Mouse (Mus musculus) forebrain, embryonic 10.5 days (tissue): ENCODE measurements at regions not wholly inside any gene's neighbourhood (a gene's known extent, or its start where the extent isn't known, plus 50 kb on each side); places are given as distances from the start of the nearest gene placed in this dataset.

Experiments
- DNase-seq: peaks from one replicate; pipeline ENCODE4 v3.0.0-alpha.2; 2017; ENCODE audit warnings: low spot score; ENCODE audit errors: extremely low spot score
- H3K27ac ChIP-seq: fragments of 300-500 bp; sonication (generic); 2 replicates; pipeline ENCODE4 v1.5.1; 2016; ENCODE audit warnings: mild to moderate bottlenecking
- H3K27me3 ChIP-seq: fragments of 300-500 bp; sonication (generic); 2 replicates; pipeline ENCODE4 v1.6.1; 2016; ENCODE audit warnings: mild to moderate bottlenecking; ENCODE audit not compliant: poor library complexity, severe bottlenecking
- H3K36me3 ChIP-seq: fragments of 300-500 bp; sonication (generic); replicated peaks from 2 replicates; pipeline ENCODE4 v1.6.1; 2016; ENCODE audit warnings: mild to moderate bottlenecking, moderate library complexity
- H3K4me1 ChIP-seq: fragments of 300-500 bp; sonication (generic); 2 replicates; pipeline ENCODE4 v1.6.1; 2016
- H3K4me3 ChIP-seq: fragments of 300-500 bp; sonication (generic); 2 replicates; pipeline ENCODE4 v1.5.1; 2016; ENCODE audit warnings: mild to moderate bottlenecking, moderate library complexity
- H3K9me3 ChIP-seq: fragments of 300-500 bp; sonication (generic); 2 replicates; pipeline ENCODE4 v1.6.1; 2016; ENCODE audit warnings: mild to moderate bottlenecking, moderate library complexity
- WGBS: fragments of 180-500 bp; shearing (Covaris S2); methylation state at CpG from one replicate; pipeline ENCODE4 v1.1.7; 2016; 5-methylcytosine and 5-hydroxymethylcytosine counted together

DNA sequence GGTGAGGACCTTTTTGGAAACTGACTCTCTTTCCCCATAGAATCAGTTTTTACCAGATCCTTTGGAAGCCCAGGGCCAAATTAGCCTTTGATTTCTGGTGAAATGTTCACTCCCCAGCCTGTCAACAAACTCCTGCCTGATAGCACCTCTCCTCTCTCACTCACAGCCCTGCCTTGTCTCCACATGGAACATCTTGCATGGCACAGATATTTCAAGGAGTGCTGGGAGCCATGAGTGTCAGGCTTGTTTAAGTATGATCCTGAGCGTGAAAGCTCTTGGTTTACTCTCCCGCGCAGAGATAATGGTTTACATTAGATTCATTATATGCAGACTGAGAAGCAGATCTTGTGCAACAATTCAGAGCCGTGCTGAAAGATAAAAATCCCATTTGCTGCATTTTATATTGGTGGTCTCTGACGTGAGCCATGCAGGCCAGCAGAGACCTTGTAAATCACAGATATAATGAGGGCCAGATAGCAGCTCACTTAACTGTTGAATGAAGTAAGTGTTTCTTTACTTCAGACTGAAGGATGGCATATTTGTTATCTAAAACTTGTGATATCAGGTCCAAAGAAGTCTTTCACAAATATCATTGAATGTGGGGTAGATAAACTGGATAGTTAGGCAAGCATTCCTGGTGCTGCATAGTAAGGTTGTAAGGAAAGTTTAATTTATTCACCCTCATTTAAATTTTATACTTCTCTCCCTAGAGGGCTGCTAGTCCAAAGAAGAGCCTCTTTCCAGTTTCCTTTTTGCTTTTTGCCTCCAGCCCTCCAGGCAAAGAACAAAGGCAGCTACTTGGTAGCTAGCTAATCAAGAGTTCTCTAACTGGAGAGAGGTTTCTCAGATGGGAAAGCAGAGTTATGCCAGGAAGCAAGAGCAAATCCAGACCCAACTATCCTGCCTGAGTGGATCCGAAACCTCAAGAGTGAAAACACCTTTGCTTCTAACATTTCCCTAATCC, 81.8 kb downstream of the Tbx18 start:
- no peak for DNase-seq
- no peak overlapping the region for H3K27ac ChIP-seq
- no peak overlapping the region for H3K4me3 ChIP-seq
- WGBS = 81% methylated on average over 6 of the region's 6 CpGs
- H3K4me1 ChIP-seq = no peaks in the 10 kb centered on the region
- no peaks in the 10 kb centered on the region for H3K27me3 ChIP-seq
- no peaks in the 10 kb centered on the region for H3K9me3 ChIP-seq
- H3K36me3 ChIP-seq = no peaks in the 10 kb centered on the region

DNA sequence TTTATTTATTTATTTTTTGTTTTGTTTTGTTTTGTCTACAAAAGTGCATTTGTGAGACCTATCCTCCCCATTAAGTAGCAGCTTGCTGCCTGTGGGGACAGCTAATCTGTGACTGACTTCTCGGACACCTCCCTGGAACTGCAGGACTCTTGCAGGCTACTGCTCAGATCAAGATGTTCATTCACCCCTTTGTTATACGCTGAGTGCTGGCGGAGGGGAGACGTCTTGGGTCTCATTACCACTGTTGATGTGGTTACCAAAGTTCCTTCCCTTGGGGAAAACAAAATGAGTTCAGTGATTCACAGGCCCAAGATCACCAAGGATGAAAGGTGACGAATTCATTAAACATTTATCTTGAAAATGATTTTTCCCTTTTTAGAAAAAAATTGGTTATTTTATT, 82.7 kb downstream of the Tbx18 start:
- H3K27me3 ChIP-seq = no peaks in the 10 kb centered on the region
- no peaks in the 10 kb centered on the region for H3K4me1 ChIP-seq
- no peak overlapping the region for H3K27ac ChIP-seq
- 52% methylated on average over 5 of the region's 5 CpGs for WGBS
- DNase-seq = no peak
- H3K9me3 ChIP-seq = no peaks in the 10 kb centered on the region
- no peaks in the 10 kb centered on the region for H3K36me3 ChIP-seq
- no peak overlapping the region for H3K4me3 ChIP-seq

DNA sequence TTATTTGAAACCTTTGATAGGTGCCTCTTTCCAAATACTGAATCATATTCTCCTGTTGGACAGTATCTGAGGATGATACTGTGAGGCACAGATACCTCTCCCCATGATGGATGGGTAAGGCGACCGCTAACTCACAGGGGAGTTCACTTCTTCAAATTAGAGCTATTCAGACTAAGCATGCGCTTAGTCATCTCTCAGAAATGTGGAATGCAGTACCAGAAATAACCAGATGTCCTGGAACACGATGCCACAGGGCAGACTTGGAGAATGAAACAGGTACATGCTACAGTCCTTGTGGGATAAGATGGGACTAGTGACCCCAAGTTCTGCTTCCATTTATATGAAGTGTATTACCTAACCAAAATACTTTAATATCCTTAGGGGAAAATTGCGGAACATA, 86.0 kb downstream of the Tbx18 start:
- H3K4me1 ChIP-seq = no peaks in the 10 kb centered on the region
- H3K36me3 ChIP-seq = no peaks in the 10 kb centered on the region
- H3K27me3 ChIP-seq = no peaks in the 10 kb centered on the region
- no peak overlapping the region for H3K27ac ChIP-seq
- H3K9me3 ChIP-seq = no peaks in the 10 kb centered on the region
- H3K4me3 ChIP-seq = no peak overlapping the region
- 88% methylated on average over 5 of the region's 5 CpGs for WGBS
- DNase-seq = no peak

DNA sequence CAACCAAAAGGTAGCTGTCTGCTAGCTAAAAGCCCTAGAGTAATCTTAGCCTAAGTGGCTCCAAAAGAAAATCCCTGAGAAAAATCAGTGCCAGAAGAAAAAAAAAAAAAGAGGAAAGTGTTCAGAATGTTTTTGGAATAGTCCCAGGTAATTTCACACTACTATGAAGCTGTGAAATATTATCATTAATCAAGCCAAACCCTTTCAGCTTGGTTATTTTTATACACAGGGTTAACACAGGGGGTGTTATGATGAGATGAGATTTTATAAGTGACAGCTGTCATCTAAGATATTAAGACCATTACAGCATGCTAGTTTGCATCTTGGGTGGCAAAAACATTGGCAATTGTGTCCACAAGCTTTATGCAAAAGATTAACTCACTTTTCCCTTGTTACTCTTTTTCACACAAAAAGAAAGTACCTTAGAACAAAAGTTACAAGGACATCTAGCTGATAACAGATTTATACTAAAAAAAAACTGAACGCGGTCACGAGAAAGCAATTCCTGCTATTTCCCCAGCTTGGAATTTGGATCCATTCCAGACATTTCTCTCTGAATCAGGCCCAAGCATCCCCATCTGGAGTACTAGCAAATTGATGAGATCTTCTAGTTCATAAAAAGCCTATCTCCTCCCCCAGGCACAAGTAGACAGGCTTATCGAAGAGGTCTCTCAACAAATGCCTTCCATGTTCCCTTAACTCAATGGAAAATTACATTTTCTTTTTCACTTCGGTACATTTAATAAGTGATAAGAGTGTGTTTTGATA, 97.0 kb downstream of the Tbx18 start:
- Histone ChIP-seq H3K4me1 (no peaks in the 10 kb centered on the region), H3K9me3 (no peaks in the 10 kb centered on the region), H3K36me3 (no peaks in the 10 kb centered on the region), H3K4me3 (no peak overlapping the region), H3K27me3 (no peaks in the 10 kb centered on the region), H3K27ac (no peak overlapping the region)
- DNase-seq = no peak
- WGBS = 96% methylated on average over 5 of the region's 5 CpGs

DNA sequence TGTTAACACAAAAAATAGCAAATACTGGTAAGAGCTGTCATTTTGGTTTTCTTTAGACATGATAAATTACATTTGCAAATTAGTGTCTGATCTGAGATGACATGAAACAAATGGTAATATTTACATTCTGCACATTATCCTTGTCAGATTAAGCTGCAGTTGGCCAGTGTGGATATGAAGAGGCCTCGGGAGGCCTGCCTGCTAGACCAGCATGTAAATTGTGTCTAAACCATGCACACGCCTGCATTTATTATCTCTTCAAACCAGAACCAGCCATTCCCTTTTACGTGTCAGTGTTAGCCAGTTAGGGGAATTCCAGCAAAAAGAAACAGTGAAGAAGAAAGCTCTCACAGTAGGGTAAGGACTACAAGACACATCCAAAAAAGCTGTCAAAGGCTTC, 104.6 kb downstream of the Tbx18 start:
- WGBS = 89% methylated on average over 3 of the region's 3 CpGs
- Histone ChIP-seq H3K4me1 (no peaks in the 10 kb centered on the region), H3K4me3 (no peak overlapping the region), H3K36me3 (no peaks in the 10 kb centered on the region), H3K9me3 (no peaks in the 10 kb centered on the region), H3K27me3 (no peaks in the 10 kb centered on the region), H3K27ac (no peak overlapping the region)
- DNase-seq = no peak

DNA sequence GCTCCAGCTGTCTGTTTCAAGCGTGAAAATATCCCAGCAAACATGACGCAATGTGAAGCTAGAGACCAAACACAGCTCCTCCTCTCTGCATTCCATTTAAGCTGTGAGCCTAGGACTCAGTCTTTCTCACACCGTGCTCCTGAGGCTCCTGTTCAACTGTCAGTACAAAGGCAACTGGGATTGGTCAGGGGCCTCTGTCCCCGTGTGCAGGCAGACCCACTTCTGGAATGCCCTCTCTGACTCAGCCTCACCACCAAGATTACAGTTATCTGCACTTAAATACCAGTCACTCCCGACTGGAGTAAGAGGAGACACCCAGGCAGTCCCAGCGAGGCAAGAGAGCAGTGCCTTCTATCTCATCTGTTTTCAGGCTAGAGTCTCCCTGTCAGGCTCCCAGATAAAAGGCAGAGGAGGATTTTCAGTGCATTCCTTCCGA, 112.8 kb downstream of the Tbx18 start:
- Histone ChIP-seq H3K27ac (no peak overlapping the region), H3K4me3 (no peak overlapping the region), H3K9me3 (no peaks in the 10 kb centered on the region), H3K27me3 (no peaks in the 10 kb centered on the region), H3K36me3 (no peaks in the 10 kb centered on the region), H3K4me1 (peaks cover 6% of the 10 kb centered on the region; the same call in 1 of the 2 replicates)
- 39% methylated on average over 7 of the region's 7 CpGs for WGBS
- DNase-seq = no peak

DNA sequence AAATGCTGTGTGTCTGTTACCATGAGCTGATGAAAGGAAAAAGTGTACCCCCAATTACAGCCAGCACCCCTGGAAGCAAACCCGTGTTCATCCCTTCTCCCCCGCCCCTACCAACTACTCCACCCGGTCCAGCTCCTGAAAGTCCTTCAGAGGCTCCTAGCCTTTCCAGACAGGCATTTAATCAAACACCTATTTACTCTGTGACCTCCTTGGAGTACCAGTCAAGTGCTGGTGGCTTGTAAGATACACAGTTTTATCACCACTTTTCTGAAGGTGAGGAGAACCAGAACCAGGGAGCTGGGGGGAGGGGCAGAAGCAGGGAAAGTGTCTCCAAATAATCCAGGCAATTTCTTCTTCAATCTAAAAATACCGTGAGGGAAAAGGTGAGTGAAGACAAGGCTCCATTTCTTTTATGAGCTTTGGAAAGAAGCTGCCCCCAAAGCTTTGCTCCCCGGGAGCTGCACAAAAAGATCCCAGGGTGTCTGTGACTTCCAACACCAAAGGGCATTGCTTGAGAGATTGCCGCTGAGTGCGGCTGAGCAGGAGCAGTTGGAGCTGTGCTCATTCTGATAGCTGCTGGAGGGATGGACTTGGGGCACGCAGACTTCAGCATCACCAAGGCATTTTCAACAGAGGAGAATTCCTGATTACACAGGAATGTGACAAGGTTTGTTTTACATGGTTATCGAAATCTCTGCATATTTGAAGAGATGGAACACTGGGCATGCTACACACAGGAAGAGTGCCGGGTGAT, 123.0 kb downstream of the Tbx18 start:
- no peak for DNase-seq
- WGBS = 79% methylated on average over 10 of the region's 10 CpGs
- Histone ChIP-seq H3K36me3 (no peaks in the 10 kb centered on the region), H3K9me3 (no peaks in the 10 kb centered on the region), H3K4me3 (no peak overlapping the region), H3K4me1 (no peaks in the 10 kb centered on the region), H3K27me3 (no peaks in the 10 kb centered on the region), H3K27ac (no peak overlapping the region)

DNA sequence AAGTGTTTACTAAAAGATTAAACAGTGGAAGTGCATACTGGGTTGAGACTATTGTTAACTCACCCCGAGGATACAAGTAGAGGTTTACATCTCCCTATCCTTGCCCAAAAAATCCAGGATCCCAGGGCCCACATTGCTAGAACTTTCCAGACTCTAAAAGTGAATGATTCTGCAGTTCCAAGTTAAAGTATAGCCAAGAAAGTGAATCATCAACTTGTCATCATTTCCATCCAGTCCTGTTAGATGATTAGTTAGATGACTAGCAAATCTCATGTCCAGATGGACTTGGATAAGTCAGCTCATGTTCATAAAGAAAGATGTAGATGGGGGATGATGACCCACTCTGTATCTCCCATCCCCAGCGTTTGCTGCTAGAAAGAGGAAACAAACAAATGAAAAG, 155.5 kb downstream of the Tbx18 start:
- no peaks in the 10 kb centered on the region for H3K9me3 ChIP-seq
- no peak for DNase-seq
- H3K27ac ChIP-seq = no peak overlapping the region
- H3K36me3 ChIP-seq = no peaks in the 10 kb centered on the region
- H3K4me1 ChIP-seq = peaks cover 5% of the 10 kb centered on the region; the same call in 1 of the 2 replicates
- H3K27me3 ChIP-seq = no peaks in the 10 kb centered on the region
- H3K4me3 ChIP-seq = no peak overlapping the region
- WGBS = 79% methylated on average over 2 of the region's 2 CpGs

DNA sequence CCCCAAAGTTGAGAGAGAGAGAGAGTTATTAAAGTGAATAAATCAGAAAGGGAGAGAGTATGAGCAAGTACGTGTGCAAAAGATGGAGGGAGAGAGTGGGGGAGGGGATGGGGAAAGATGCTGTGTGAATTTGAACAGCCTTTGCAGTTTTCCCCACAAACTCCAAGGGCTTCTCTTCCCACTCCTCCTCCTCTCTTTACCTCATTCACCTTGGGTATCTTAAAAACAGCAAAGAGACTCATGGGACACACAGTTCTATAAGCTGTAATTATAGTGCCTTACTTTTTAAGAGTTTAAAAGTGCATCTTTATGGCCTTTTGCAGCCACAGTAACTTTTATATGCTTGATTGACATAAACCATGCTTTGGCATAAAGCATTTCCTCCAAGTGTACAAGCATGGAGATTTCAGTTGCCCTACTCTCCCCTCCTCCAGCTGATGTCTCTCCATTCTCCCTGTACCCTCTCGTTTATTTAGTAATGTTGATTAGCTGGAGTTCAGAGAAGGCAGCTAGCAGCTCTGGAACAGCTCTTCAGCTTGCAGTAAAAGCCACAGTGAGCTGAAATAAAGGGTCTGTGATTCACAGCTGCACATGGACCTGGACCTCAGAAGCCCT, 156.7 kb downstream of the Tbx18 start:
- Histone ChIP-seq H3K4me1 (peaks cover 5% of the 10 kb centered on the region; the same call in 1 of the 2 replicates), H3K4me3 (no peak overlapping the region), H3K27ac (no peak overlapping the region), H3K36me3 (no peaks in the 10 kb centered on the region), H3K27me3 (no peaks in the 10 kb centered on the region), H3K9me3 (no peaks in the 10 kb centered on the region)
- no peak for DNase-seq
- 63% methylated on average over 2 of the region's 2 CpGs for WGBS

DNA sequence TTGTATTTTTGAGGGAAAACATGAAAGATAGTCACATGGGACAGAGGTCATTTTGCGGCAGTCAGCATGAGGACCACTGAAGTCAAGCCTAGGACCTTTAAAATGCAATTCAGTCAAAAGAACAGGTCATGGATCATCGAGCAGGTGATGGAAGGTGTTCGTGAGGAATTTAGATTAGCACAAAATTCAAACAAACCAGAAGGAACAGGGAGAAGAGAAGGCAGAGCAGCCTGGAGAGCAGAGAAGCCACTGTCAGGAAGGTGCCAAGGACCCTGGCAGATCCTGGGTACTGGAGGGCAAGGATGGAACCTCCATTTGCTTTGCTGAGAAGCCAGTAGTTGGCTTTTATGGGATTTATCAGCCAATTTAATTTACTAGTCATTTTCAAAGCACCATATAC, 167.8 kb downstream of the Tbx18 start:
- Histone ChIP-seq H3K4me3 (no peak overlapping the region), H3K9me3 (no peaks in the 10 kb centered on the region), H3K36me3 (no peaks in the 10 kb centered on the region), H3K27me3 (no peaks in the 10 kb centered on the region), H3K4me1 (no peaks in the 10 kb centered on the region), H3K27ac (no peak overlapping the region)
- DNase-seq = no peak
- WGBS = 78% methylated on average over 3 of the region's 3 CpGs

DNA sequence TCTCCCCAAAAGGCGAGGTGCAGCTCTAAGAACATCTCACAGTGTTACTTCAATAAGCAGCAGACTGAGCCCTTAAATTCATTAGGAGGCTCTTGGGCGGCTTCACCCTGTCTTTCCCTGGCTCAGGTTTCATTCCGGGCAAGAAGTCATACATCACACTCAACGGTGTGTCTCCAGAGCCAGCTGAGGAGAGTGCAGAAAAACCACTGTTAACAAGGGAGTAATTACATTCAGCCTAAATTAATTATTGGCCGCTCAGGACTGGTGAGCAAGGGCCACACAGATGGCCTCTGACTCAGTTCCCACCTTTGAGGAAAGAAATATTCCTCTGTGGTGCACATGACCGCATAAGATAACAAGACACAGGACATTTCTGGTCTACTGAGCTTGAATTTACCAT, 168.3 kb downstream of the Tbx18 start:
- Histone ChIP-seq H3K27me3 (no peaks in the 10 kb centered on the region), H3K4me3 (no peak overlapping the region), H3K36me3 (no peaks in the 10 kb centered on the region), H3K27ac (no peak overlapping the region), H3K4me1 (peaks cover 2% of the 10 kb centered on the region; the same call in 1 of the 2 replicates), H3K9me3 (no peaks in the 10 kb centered on the region)
- DNase-seq = no peak
- WGBS = 70% methylated on average over 6 of the region's 6 CpGs

DNA sequence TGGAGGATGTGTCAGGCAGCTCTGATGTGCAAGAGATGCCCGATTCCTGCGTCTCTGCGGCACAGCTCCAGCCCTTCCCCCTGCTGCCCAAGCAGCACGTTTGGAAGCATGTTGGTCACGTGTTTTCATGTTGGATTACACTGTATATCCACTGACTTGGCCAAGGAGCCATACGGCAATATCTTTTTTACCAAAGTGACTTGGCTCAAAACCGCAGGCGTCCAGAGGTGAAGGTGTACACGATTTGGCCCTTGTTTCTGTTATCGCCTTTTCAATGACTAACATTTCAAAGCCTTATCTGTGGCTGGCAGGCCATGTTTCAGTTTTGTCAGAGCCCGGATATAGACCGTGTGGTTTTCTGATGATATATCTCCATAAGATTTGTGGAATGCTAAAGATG, 173.2 kb downstream of the Tbx18 start:
- DNase-seq = no peak
- Histone ChIP-seq H3K4me3 (no peak overlapping the region), H3K9me3 (no peaks in the 10 kb centered on the region), H3K27ac (no peak overlapping the region), H3K36me3 (no peaks in the 10 kb centered on the region), H3K4me1 (peaks cover 15% of the 10 kb centered on the region), H3K27me3 (no peaks in the 10 kb centered on the region)
- WGBS = 81% methylated on average over 12 of the region's 12 CpGs
